10 mouse cellular contexts compared by ENCODE assay signal in genomic region chr11:4276411-4276861, GRCm38 (mm10). TPM values are rescaled to one million over a fixed set of nuclear protein-coding genes. Genes with fewer than 3 reads are reported as not detected.
DNase-seq lines count a peak whose midpoint lies in the region; ATAC-seq lines count a peak whose summit lies in the region.
"Had no signal": no experiment of that assay in that cellular context is flagged by ENCODE, and none has a peak within 500 bp of the region (broad histone marks: within the 10 kb centered on the region; RNA-seq: fewer than 3 reads in every experiment).

No protein-coding gene starts in this region.

- no peaks in the 10 kb centered on the region for H3K9me3 ChIP-seq in hindbrain, embryonic 10.5 days
- no peaks in the 10 kb centered on the region for H3K9me3 ChIP-seq in hindbrain, embryonic 16.5 days (ENCODE audit: control insufficient read depth, low read length)
- no peaks in the 10 kb centered on the region for H3K9me3 ChIP-seq in heart, embryonic 13.5 days
- H3K9me3 ChIP-seq in lung, embryonic 16.5 days (ENCODE audit: control insufficient read depth, low read length), result no peaks in the 10 kb centered on the region

- DNase-seq in hindbrain, embryonic 10.5 days (ENCODE audit: low spot score), result no peak
- peak; percentile 99 for DNase-seq in Muller cell, postnatal 12 days (ENCODE audit: inconsistent ontology term)
- no peak for DNase-seq in retina, embryonic 14.5 days (ENCODE audit: low spot score)
- DNase-seq in right cerebral cortex, postnatal 14 days, result no peak
- DNase-seq in cerebellum, adult 9-10 months, result no peak

- no peak overlapping the region for H3K4me3 ChIP-seq in hindbrain, embryonic 10.5 days
- H3K4me3 ChIP-seq in hindbrain, embryonic 16.5 days (ENCODE audit: low read length), result no peak overlapping the region
- H3K4me3 ChIP-seq in heart, embryonic 13.5 days, result no peak overlapping the region
- H3K4me3 ChIP-seq in lung, embryonic 16.5 days (ENCODE audit: low read length), result no peak overlapping the region
- H3K4me3 ChIP-seq: myocyte had no signal

- H3K27ac ChIP-seq in hindbrain, embryonic 10.5 days, result 0 out of 2 replicates have a peak overlapping the region, but pooled peaks have one; percentile 23
- no peak overlapping the region for H3K27ac ChIP-seq in hindbrain, embryonic 16.5 days (ENCODE audit: low read depth, low read length)
- peak overlapping the region; percentile 26; the same call in 1 of the 2 replicates for H3K27ac ChIP-seq in heart, embryonic 13.5 days (replicated peaks)
- peak overlapping the region; percentile 51 for H3K27ac ChIP-seq in lung, embryonic 16.5 days (ENCODE audit: low read length)

- H3K4me2 ChIP-seq in hindbrain, embryonic 16.5 days (ENCODE audit: low read length), result no peak overlapping the region
- H3K4me2 ChIP-seq in heart, embryonic 13.5 days, result peak overlapping the region; percentile 20; the same call in 1 of the 2 replicates
- no peak overlapping the region for H3K4me2 ChIP-seq in lung, embryonic 16.5 days (ENCODE audit: low read depth, low read length)

- no peak overlapping the region for H3K9ac ChIP-seq in hindbrain, embryonic 16.5 days (ENCODE audit: low read depth, low read length)
- H3K9ac ChIP-seq in heart, embryonic 13.5 days, result 0 out of 2 replicates have a peak overlapping the region, but pooled peaks have one; percentile 21
- H3K9ac ChIP-seq in lung, embryonic 16.5 days (ENCODE audit: low read length), result no peak overlapping the region

- whole genome bisulfite sequencing in hindbrain, embryonic 10.5 days, result 72% methylated on average over 11 of the region's 11 CpGs
- WGBS in hindbrain, embryonic 16.5 days, result 56% methylated on average over 11 of the region's 11 CpGs
- 24% methylated on average over 11 of the region's 11 CpGs for WGBS in heart, embryonic 13.5 days
- WGBS in lung, embryonic 16.5 days, result 33% methylated on average over 11 of the region's 11 CpGs

- no peaks in the 10 kb centered on the region; the same call in 1 of the 2 replicates for H3K27me3 ChIP-seq in hindbrain, embryonic 10.5 days (ENCODE audit: insufficient read depth, poor library complexity, severe bottlenecking)
- H3K27me3 ChIP-seq in hindbrain, embryonic 16.5 days (replicated peaks; ENCODE audit: control insufficient read depth, insufficient read depth, low read length), result no peaks in the 10 kb centered on the region; the same call in 1 of the 2 replicates
- peaks cover 14% of the 10 kb centered on the region for H3K27me3 ChIP-seq in heart, embryonic 13.5 days (replicated peaks)
- no peaks in the 10 kb centered on the region for H3K27me3 ChIP-seq in lung, embryonic 16.5 days (ENCODE audit: control insufficient read depth, insufficient read depth, low read depth, low read length)

- ATAC-seq in hindbrain, embryonic 16.5 days, result no peak
- peak; percentile 31; the same call in 1 of the 2 replicates for ATAC-seq in heart, embryonic 13.5 days (ENCODE audit: extremely low read depth, insufficient number of reproducible peaks, low FRiP score, low TSS enrichment)
- peak; percentile 92 for ATAC-seq in lung, embryonic 16.5 days (ENCODE audit: low read depth)

- peaks cover 5% of the 10 kb centered on the region; the same call in 1 of the 2 replicates for H3K4me1 ChIP-seq in hindbrain, embryonic 10.5 days (replicated peaks)
- H3K4me1 ChIP-seq in hindbrain, embryonic 16.5 days (ENCODE audit: control insufficient read depth, insufficient read depth, low read depth, low read length), result peaks cover 5% of the 10 kb centered on the region; the same call in 1 of the 2 replicates
- peaks cover 29% of the 10 kb centered on the region for H3K4me1 ChIP-seq in heart, embryonic 13.5 days
- peaks cover 15% of the 10 kb centered on the region for H3K4me1 ChIP-seq in lung, embryonic 16.5 days (replicated peaks; ENCODE audit: control insufficient read depth, insufficient read depth, low read length)

- H3K36me3 ChIP-seq in hindbrain, embryonic 10.5 days, result no peaks in the 10 kb centered on the region
- no peaks in the 10 kb centered on the region for H3K36me3 ChIP-seq in hindbrain, embryonic 16.5 days (ENCODE audit: control insufficient read depth, insufficient read depth, low read length)
- no peaks in the 10 kb centered on the region for H3K36me3 ChIP-seq in heart, embryonic 13.5 days
- H3K36me3 ChIP-seq in lung, embryonic 16.5 days (ENCODE audit: control insufficient read depth, insufficient read depth, low read length), result no peaks in the 10 kb centered on the region

RNA-seq across cellular contexts. Expression of gene Lif, which starts 19.1 kb away (rescaled TPM):
- 0.05 and 0.09 TPM in 2 replicates for polyA plus RNA-seq in hindbrain, embryonic 10.5 days (2016; fragmentation: Nextera tagmentation; extraction: Ambion mirVana)
- polyA plus RNA-seq in hindbrain, embryonic 16.5 days (2015; fragmentation: Nextera tagmentation; extraction: Ambion mirVana), result 0.05 TPM in 1 of 2 replicates, not detected in the other
- 0.10 and 0.56 TPM in 2 replicates for polyA plus RNA-seq in heart, embryonic 13.5 days (2015; fragmentation: Nextera tagmentation; extraction: Ambion mirVana)
- polyA plus RNA-seq in lung, embryonic 16.5 days (2015; fragmentation: Nextera tagmentation; extraction: Ambion mirVana), result 0.44 and 0.68 TPM in 2 replicates

RNA-seq across cellular contexts. Expression of gene Osm, which starts 40.2 kb away (rescaled TPM):
- polyA plus RNA-seq in hindbrain, embryonic 10.5 days (2016; fragmentation: Nextera tagmentation; extraction: Ambion mirVana), result 0.09 TPM in 1 of 2 replicates, not detected in the other
- not detected in 2 replicates for polyA plus RNA-seq in hindbrain, embryonic 16.5 days (2015; fragmentation: Nextera tagmentation; extraction: Ambion mirVana)
- polyA plus RNA-seq in heart, embryonic 13.5 days (2015; fragmentation: Nextera tagmentation; extraction: Ambion mirVana), result 0.08 TPM in 1 of 2 replicates, not detected in the other
- polyA plus RNA-seq in lung, embryonic 16.5 days (2015; fragmentation: Nextera tagmentation; extraction: Ambion mirVana), result 0.25 and 0.28 TPM in 2 replicates
- polyA plus RNA-seq: liver, adult 2 months; myocyte had no signal

RNA-seq across cellular contexts. Expression of gene Castor1, which starts 58.4 kb away (rescaled TPM):
- 2.7 and 3.6 TPM in 2 replicates for polyA plus RNA-seq in hindbrain, embryonic 10.5 days (2016; fragmentation: Nextera tagmentation; extraction: Ambion mirVana)
- polyA plus RNA-seq in hindbrain, embryonic 16.5 days (2015; fragmentation: Nextera tagmentation; extraction: Ambion mirVana), result 6.7 and 7.4 TPM in 2 replicates
- 3.5 and 4.6 TPM in 2 replicates for polyA plus RNA-seq in heart, embryonic 13.5 days (2015; fragmentation: Nextera tagmentation; extraction: Ambion mirVana)
- 6.5 and 9.1 TPM in 2 replicates for polyA plus RNA-seq in lung, embryonic 16.5 days (2015; fragmentation: Nextera tagmentation; extraction: Ambion mirVana)
